Mouse (Mus musculus): ENCODE measurements around the gene Slc25a17.

The Slc25a17 gene

DNA sequence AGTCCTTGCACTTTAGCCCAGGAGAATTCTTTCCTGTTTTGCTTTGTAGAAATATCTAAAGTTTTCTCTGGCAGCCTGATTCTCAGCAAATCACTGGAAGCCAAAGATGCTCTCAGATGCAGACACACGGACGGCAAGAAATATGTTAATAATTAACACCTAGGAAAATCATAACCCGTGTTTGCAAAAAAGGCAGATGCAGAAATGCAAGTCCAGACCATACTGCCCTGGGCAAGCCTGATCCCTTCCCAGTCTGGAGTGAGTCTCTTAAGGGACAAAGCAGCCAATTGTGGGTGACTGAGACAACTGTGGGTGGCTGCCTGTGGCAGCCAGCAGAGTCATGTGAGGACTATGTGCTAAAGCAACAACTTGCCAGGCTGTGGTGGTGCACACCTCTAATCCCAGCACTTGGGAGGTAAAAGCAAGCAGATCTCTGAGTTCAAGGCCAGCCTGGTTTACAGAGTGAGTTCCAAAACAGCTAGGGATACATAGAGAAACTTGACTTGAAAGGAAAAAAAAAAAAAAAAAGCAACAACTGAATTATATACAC lies 60.0 kb downstream of the Slc25a17 start:
- DNase-seq = no peak

DNA sequence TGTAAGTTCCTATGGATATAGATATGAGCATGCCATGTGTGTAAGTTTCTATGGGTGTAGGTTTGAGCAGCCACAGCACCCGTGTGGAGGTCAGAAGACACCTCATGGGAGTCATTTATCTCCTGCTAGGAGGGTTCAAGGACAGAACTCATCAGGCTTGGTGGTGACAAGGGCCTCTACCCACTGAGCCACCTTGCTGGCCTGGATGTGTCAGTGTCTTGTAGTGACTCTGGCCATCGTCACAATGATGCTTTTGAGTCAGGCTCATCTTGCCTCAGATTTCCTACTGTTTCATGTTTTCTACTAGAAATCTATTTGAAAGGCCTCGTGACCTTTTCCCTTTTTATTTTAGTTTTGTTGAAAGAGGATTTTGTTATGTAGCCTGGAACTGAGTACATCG lies 61.1 kb downstream of the Slc25a17 start:
- no peak for DNase-seq

DNA sequence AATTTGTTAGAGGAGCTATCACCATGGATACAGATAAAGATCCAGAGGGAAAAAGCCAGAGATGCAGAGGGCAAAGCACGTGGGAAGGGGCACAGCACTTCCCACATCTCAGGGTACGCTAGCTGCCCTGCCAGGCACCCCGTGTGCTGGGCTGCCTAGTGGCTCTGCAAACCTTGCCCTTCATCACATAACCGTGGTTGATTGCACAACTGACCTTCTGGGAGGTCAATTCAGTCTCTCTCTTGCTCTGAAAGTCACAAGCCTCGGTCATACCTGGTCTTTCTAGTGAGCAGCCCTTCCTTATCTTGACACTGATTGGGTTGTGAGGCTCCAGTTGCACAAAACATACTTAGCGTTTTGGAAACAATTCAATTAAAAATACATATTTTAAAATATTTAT lies 62.4 kb downstream of the Slc25a17 start:
- no peak for DNase-seq

DNA sequence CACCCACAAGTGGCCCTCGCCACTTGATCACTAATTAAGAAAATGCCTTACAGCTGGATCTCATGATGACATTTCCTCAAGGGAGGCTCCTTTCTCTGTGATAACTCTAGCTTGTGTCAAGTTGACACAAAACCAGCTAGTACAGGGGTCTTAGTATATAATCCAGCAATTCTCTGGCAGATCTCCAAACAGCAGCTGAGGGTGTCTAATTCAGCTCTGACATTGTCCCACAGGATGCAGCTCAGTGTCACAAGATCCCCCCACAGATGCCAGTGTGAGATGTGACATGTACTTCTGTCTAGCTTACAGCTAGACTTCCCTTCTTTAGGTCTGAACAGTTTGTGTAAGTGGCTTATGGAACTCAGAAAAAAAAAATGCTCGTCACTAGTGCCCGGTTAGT lies 63.1 kb downstream of the Slc25a17 start:
- DNase-seq = no peak

DNA sequence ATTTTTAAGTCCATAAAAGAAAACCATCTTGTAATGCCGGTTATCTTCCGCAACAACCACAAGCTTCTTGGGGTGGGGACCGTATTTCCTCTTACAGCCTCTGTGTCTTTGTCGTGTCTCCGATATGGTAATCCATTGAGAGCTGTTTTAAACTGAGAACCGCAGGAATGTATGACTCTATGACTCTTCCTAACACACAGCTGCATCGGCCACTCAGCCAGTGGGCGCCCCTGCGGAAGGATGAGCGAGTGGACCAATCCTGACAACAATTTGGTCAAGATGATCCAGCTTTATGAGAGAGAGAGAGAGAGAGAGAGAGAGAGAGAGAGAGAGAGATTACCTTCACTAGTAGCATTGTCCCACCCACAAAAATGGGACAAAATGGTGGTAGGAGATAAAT lies 65.7 kb downstream of the Slc25a17 start:
- DNase-seq = no peak

DNA sequence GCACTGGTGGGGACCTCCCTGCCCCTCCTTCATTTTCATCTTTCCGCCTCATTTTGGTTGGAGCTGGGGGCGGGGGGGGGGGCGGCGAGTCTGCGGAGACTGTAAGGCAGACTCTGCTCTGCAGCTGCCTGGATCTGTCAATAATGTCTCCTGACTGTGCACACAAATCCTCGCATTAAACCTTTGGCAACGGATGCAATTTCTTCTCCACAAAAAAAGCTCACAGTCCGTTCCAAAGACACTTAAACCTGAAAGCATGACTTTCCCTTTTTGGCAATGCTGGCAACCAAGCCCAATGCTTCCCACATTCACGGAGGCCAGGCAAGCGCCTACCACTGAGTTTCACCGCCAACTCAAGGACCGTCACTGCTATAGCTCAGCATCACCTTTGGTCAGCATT lies 66.2 kb downstream of the Slc25a17 start:
- no peak for DNase-seq

DNA sequence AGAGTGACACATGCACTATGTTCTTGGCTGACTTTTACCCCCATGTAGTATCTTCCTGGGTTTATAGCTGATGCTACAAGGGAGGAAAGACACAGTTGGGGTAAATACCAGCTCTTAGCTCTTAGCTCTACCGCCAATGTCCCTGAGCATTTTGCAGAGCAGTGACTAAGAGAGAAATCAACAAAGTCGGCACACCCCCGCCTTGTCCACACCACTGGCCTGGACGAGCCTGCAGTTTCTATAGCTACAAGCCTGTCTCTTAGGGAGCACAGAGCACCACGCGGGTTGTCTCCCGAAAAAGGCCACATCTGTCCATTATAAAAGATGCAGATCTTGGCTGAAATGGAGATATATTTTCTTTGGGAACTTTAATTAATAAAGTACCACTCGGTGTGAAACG lies 69.9 kb downstream of the Slc25a17 start:
- DNase-seq = no peak

DNA sequence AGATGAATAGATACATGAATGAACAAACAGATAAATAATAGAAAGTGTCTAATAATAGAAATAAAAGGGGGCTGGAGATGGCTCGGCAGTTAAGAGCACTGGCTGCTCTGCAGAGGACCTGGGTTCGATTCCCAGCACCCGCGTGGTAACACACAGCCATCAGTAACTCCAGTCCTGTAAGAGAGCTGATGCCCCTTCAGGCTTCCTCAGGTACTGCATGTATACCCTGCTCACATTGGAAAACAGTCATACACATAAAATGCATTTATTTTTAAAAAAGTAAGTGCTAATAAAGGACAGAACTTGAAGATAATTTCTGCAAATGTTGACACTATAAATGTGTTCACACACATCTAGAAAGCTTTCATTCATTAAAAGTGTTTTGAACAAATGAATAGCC lies 70.4 kb downstream of the Slc25a17 start:
- DNase-seq = no peak

DNA sequence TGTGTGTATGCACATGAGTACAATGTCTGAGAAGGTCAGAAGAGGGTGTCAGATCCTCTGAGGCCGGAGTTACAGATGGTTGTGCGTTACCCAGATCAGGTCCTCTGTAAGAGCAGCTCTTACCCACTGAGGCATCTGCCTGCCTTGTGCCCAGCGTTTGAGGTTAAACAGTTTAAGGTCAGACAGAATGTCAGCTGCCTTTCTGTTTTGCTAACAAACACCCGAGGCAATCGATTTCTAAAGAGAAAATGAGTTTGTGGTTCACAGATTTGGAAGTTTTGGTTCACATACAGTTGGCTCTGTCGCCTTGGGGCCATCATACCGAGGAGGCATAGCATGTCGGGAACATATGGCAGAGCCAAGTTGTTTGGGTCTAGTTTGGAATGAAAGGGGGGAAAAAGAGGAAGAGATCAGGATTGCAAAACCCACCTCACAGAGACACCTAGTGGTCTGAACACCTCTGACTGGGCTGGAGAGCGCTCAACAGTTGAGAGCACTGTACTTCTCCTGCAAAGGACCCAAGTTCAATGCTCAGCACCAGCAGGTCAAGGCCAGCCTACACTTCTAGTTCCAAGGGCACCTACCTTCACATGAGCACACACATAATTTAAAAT lies 76.4 kb downstream of the Slc25a17 start:
- DNase-seq = no peak

DNA sequence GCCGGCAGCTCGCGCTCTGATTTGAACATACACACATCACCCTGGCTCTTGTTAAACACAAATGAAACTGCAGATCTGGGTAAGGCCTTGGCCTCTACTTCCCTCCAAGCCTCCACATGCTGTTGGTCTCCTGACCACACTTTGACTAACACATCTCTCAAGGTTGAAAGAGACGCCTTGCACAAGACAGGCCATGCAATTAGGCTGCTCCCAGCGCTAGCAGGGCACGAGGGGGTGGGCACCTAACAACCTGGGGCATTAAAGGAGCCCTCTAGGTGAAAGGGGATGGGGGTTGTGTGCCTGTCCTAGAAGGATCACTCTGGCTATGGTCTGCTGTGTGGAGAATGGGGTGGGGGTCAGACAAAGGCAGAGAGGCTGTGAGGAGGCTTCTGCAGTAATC lies 81.9 kb downstream of the Slc25a17 start:
- DNase-seq = no peak

DNA sequence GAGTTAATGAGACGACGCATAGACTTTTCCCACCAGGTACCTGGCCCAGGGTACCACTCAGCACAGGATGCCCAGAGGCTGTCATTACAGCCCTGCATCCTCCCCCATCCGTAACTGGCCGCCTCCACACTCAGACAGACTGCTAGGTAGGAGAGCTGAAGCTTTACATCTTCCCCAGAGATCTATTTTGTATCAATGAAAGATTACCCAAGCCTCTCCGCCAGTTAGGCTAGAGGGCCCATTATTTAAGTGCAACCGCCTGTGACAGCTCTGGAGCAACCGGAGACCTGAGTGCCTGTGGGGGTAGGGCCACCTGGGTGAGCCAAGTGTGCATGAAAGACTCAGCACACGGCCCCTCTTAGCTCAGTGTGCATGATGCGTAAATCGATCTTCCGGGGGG lies 82.7 kb downstream of the Slc25a17 start:
- DNase-seq = no peak

DNA sequence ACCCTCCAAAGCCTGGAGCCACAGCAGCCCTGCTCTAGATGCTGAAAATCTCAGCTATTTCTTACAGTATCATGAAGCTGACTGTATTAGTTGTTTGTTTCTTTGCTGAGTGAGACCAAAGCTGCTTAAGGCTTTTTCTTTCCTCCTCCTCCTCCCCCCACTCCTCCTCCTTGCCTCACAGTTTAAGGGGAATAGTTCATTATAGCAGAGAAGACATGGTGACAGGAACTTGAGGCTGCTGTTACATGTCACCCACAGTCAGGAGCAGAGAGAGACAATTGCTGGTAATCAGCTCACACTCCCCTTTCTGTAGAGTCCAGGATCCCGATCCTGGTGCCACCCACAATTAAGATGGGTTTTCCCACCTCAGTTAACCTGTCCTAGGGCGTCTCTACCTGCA lies 87.3 kb downstream of the Slc25a17 start:
- no peak for DNase-seq

DNA sequence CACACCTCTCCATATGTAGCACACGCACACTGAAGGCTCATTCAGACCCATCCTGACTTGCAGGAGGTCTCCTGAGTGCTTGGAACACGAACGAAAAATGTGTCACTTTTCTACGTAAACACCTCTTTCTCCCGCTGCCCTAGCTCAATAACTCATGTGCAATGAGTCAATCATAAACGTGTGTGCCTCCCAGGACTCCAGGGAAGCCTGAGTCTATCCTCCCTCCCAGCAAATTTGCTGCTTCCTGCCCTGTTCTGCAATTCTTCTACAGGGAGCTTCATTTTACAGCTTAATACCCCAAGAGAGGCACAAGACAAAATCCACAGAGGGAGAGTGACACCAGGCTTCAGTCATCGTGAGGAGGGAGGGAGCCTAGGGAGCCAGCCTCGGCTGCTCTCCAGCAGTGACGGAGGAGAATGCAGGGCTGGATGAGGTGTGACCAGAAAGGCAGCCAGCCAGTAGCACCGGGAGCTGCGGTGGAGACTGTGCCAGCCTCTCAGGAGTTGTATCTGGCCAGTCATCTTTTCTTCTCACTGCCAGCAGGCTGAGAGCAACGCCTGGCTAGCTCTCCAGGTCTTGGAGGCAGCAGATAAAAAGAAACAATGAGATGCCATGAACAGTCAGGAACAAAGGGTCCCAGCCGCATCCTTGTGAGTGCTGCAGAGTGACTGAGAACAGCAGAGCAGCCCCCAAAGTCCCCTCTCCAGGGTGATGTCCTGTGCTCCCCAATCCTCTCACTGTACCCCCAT lies 88.1 kb downstream of the Slc25a17 start:
- peak; percentile 80 for DNase-seq

Measured in cerebellum, adult 11-12 months (tissue).